Mouse (Mus musculus): ENCODE measurements around the gene Nutf2-ps1. TPM values are rescaled to one million over a fixed set of nuclear protein-coding genes. Genes with fewer than 3 reads are reported as not detected.

Gene Nutf2-ps1
- polyA plus RNA-seq, 2 experiments from 2014 or later = 158 to 191 TPM

DNA sequence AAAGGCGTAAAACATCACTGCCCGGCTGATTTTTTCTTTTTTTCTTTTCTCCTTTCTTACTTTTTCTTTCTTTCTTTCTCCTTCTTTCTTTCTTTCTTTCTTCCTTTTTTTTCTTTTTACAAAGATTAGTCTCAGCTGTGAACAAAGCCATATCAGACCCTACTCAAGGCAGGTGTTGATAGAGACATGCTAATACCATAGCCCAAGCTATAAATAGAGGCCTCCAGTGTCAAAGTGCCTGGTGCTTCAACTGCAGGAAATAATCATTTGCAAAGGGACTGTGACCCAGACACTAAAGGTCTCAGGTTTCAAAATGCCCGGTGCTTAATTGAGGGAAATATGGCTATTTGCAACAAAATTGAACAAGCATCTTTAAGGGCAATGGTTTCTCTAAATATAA, 20.3 kb downstream of the Nutf2-ps1 start:
- ATAC-seq = no peak

DNA sequence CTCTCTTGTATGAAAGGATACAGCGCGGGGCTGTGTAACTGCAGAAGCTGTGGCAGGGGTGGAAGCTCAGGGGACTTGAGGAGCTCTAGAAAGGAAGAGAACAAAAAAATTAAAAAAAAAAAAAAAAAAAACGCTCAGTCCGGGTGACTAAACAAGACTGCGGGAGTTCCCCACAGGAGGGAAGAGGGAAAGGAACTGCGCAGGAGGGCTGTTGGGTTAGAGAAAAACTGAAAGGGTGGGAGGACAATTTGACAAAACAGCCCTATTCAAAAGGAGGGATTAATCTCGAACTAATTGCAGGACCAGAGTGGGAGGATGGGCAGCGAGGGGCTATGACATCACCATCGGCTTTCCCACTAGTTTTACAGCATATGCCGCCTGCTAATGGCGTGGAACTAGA, 21.0 kb downstream of the Nutf2-ps1 start:
- peak; percentile 59 for ATAC-seq

DNA sequence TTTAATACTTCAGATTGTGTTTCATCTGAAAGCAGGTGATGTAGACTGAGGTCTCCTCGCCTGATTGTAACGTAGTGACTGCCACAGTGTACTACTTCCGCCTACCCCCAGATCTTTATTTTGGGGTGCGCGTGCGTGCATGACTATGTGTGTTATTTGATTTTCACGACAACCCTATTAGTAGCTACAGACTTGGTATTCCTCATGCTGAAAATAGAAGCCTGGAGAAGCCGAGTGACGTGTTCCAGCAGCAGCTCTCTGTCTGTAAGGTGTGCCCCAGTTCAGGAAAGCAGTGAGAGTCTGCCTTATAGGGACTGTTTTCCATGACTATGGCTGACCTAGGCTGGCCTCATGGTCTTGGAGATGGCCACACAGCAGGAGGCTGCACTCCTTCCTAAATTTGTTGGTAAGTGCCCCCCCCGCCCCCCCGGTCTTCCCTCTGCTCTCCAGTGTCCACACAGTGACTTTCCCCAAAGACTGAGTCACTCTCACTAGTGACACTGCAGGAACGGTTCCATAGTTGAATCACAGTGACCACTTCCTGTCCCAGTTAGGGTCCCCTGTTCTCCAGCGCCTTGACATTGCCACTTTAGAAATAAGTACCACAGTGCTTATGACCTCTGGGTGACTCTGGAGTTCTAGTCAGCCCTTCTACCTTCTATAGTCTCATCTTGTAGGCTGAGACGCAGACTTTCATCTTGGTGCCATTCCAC, 23.1 kb downstream of the Nutf2-ps1 start:
- ATAC-seq = no peak

DNA sequence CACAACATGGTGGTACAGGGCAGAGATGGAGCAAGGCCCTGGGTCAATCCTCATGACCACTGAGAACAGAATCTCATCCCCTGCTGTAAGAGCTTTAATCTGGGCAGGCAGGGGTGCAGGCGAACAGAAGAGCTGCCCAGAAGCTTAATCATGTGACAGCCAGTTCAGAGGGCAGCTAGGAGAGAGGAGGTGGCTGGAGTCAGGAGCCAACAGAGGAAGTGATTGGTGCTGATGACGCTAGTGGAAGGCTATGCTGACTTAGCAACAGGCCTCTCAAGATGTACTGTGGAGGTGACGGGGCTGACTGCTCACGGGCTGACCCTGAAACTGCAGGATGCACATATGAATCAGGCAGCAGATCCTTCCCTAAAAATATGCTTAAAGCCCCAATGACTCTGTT, 24.7 kb downstream of the Nutf2-ps1 start:
- no peak for ATAC-seq

DNA sequence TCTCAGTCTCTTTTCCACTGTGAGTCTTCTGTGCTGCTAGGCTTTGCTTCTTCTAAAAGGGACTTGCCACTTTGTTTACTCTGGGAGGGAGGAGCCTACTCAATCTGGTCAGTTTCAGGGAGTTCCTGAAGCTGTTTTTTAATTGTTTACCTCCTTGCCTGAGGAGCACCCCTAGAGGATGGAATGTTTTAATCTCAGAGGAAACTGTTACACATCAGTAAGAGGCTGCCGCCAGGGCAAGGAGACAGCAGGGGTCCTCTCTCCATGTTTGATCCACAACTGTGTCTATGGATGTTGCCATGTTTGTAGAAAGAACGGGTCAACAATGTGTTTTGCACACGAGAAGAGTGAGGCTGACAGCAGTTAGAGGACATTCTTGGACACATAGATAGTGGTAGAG, 28.4 kb downstream of the Nutf2-ps1 start:
- ATAC-seq = no peak

DNA sequence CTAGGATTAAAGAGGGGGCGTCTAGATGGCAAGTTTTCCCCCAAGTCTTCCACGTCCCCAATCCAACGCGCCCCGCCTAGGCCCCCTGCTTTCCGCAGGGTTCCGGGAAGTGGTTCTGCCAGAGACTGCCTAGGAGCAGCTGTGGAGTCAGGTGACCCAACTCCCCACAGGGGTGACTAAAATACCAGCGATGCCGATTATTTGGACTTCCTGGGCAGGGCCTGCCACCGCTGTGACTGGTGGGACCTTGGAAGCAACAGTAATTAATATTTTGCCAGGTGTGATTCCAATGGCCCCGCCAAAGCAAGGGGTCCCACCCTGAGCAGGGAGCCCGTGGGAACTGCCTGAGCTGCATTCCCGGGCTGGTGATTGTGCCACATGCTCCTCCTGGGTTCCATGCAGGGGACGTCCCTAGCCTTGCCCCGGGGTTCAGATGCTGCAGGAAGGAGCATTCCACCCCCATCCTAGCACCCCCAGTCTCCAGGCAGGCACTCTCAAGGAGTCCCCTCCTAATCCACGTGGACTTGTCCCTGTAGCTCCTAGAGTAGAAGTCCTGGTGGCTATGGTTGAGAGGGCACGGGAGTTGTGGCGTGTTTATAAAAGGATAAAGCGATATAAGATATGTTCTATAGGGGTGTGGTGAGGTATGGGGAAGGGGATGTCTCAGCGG, 31.5 kb downstream of the Nutf2-ps1 start:
- ATAC-seq = peak; percentile 71

DNA sequence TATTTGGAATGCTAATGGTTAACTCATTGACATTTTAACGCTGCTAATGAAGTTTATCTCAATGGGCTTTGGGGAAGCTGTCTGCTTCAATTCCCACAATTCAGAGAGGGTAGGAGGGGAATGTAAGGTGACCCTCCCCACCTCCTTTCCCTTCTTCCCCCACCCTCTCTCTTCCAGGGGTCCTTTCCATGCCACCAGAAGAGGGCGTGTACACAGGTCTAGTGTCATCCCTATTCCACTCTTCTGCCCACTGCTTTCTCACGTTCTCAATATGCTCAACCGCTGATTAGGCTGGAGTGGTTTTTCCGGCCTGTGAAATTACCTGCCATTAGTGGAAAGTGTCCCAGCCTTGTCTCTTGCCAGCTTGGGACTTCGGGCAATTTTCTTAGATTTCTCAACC, 32.0 kb downstream of the Nutf2-ps1 start:
- no peak for ATAC-seq

DNA sequence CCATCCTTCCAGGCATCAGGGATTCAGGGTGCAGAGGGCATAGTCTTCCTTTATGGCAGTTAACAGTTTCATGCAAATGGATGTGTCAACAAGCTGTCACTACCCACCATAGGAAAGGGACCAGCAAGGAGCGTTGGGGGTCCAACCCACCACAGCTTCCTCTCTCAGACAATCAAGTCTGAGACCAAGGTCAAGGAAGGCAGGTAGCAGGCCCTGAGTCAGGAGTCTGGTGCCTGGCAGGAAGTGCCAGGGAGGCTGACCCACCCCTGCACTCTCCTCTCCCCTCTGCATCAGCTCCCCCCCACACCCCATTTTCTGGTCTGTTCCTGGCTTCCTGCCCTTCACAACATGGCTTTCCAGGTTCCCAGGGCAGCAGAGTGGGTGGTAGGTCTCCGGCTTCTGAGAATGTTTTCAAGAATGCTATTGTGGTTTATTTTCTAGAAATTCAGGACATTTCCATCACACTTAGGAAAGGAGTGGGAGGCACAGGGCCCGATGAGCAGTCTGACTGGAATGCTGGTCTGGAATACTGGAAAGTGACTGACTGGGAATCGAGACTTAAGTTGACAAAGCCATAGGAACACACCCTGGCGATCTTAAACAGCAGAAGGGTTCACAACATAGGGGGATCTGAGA, 33.8 kb downstream of the Nutf2-ps1 start:
- ATAC-seq = peak; percentile 58

DNA sequence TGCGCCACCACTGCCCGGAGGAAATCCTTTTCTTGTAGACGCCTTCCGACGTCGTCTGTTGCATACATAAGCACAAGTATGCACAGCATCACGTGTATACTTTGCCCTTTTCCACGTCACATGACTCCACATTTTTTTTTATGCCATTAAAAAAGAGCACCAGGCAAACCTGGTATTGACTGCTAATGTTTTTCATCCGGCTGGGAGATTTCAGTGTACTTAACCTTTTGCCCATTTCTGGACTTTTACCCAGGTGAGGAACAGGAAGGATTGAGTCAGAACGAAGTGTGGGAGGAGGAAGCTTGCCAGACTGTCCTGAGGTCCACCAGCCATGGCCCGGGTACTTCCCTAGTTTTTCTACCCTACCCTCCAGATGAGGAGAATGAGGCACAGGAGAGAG, 34.5 kb downstream of the Nutf2-ps1 start:
- ATAC-seq = peak; percentile 22

DNA sequence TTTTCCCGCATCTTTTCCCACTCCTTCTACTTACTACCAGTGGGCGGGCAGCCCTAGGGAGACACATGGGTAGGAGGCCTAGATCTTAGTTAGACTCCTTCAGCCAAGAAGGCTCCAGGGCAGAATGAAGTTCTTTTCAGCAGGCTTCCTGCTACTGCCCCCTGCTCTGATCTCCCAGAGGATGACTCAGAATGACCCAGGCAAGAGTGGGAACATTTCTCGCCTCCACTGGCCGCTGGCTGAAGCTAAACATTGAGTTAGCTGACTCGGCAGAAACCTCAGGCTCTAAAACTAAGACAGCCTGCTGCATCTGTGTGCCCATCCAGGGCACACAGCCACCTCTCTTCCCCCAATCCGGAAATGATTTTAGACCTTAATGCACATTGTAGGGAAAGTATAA, 36.1 kb downstream of the Nutf2-ps1 start:
- ATAC-seq = no peak

DNA sequence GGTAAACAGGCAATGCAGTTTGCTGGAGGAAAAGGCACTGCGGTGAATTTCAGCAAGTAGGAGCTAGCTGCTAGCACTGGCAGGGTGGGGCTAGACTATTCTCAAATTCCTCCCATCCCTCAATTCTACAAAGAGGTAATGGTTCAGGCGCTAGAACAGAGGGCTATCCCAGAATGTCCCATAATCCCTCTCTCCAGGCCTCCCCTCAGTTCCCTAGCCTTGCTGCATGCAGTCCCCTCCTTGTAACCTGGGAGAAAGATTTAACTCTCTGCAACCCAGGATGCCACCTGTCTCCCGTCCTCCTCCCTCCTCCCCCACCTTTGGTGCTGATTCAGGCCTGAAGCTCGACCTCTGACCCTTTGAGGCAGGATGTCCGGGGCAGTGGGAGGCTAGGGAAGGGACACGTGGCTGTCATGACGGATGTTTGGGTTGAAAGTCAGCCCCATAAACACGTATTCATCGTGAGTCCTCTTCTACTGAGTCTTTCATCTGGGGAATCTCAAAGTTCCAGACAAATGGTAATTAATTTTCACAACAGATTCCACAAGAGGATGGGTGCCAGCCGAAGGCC, 36.6 kb downstream of the Nutf2-ps1 start:
- no peak for ATAC-seq

DNA sequence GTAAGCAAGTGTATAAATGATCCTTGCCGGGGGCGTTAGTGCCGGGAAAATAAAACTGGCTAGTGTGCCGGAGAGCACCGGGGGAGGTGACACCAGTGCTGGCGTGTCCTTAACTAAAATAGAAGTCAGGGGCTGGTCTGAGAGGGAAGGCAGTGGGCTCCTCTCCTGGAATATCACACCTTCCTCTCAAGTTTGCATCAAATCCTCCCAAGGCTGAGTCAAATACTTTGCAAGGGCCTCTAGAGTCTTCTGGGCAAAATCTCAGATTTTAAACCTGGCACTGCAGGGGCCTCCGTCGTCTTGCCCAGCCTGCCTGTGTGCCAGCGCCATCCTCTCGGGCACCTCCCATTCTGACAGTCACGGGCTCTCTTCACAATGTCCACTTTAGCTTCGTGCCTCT, 37.9 kb downstream of the Nutf2-ps1 start:
- no peak for ATAC-seq

DNA sequence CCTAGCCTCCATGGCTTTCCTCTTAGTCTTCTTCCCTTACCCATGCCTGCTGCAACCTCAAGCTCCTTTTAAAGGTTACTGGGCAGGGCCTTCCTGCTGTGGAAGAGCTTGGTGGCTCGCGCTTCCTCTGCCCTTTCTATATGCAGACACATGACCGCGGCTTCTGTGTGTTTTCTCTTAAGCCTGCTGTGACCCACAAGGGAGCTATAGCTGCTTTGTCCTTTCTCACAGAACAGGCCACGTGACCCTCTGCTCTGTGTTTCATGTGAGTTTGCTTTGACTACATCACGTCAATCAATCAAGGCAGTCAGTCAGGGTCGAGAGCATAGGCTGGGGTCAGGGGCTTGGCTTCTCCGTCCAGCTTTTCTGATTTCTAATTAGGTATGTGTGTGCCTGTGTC, 41.3 kb downstream of the Nutf2-ps1 start:
- peak; percentile 46 for ATAC-seq

DNA sequence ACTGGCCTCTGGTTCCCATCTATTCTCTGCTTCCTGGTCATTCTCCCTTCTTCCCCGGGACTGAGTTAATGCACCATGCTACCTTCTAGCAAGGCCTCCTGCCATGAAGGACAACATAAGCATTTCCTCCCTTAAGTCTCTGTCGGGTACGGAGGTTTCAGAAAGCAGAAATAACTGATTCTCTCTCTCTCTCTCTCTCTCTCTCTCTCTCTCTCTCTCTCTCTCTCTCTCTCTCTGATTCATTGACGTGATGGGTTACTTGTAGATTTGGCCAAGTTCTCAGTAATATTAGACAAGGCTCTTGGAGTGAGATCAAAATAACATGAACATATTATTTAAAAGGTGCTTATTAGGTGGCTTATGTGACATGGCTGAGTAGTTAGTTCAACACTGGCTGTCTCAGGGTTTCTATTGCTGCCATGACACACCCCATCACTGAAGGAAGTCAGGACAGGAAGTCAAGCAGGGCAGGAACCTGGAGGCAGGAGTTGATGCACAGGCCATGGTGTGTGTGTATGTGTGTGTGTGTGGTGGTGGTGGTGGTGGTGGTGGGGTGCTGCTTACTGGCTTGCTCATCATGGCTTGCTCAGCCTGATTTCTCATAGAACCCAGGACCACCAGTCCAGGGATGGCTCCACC, 43.8 kb downstream of the Nutf2-ps1 start:
- ATAC-seq = peak; percentile 65

DNA sequence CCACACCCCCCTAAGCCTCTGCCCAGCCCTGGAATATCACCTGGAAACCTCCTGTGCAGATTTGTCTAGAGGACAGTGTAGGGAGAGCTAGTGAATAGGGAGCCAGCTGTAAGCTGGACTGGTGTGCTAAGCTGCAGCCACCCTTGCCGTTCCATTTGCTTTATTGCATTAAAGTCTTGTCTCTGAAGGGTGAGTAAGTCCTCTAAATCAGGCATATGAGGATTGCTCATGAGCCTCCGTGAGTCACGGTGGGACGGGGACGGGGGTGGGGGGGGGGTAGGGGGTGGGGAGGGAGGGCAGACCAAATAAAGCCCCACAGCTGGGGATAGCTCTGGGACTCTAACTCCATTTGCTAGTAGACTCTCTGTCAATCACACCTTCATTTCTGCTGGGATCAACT, 45.3 kb downstream of the Nutf2-ps1 start:
- ATAC-seq = no peak

DNA sequence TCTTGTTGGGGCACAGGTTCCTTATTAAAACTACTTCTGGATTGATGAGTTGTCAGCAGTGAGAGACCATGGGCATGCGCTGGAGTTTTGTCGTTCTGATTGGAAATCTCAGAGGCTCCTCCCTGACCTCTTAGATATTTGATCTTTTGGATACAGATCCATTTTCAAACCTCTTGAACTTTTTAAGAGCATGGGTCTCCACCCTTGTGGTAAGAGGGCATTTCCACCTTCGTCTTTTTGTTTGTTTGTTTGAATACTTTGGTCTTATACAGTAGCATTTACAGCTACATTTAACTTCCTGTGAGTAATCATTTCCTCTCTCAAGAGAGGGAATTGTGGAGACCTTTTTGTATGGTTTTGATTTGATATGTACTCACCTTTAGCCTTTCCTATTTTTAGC, 49.6 kb downstream of the Nutf2-ps1 start:
- ATAC-seq = peak; percentile 42

DNA sequence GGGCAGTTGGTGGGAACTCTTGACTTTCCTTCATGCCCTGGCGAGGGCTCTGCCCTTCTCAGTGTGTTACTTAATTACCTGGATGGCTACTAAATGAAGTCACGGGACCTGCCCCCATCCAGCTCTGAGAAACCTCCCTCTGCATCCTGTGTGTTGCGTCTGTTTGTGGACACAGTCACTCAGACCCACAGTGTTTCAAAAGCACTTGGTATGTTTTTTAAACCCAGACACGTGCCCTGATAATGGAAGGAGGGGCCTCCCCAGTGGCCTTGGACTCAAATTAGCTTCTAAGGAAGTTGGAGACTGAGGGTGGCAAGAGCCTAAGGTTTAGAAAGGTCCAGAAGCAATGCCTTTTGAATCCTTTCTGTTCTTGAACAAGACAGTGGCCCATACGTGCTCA, 50.1 kb downstream of the Nutf2-ps1 start:
- peak; percentile 25 for ATAC-seq

Other genes starting within 250 kb of the Nutf2-ps1 start
- not detected for gene Gm10197, start 217.3 kb downstream of the Nutf2-ps1 start, polyA plus RNA-seq (2017; shearing (Covaris generic))
- gene Smndc1, start 198.5 kb downstream of the Nutf2-ps1 start, polyA plus RNA-seq (2017; shearing (Covaris generic)) = 10 to 100 TPM; 32.0 to 32.3 TPM
- gene Dusp5, start 60.0 kb downstream of the Nutf2-ps1 start, polyA plus RNA-seq (2017; shearing (Covaris generic)) = 10 to 100 TPM in 1 of 2 experiments, 1 to 10 TPM in 1; 6.7 to 11.1 TPM
- 10 to 100 TPM; 38.9 to 40.8 TPM for gene Smc3, start 11.3 kb upstream of the Nutf2-ps1 start, polyA plus RNA-seq (2017; shearing (Covaris generic))
- gene Rbm20, start 88.2 kb upstream of the Nutf2-ps1 start, polyA plus RNA-seq (2017; shearing (Covaris generic)) = under 1 TPM; 0.17 to 0.32 TPM